Mouse (Mus musculus) liver, embryonic 13.5 days (tissue): ENCODE data around the gene Dock8. TPM values are rescaled to one million over a fixed set of nuclear protein-coding genes. Genes with fewer than 3 reads are reported as not detected.

Source experiments
- ATAC-seq: fragments of 200-750 bp; cut with Nextera tagmentation; 2 replicates; pipeline ENCODE4 v1.8.0; 2017; ENCODE audit warnings: low read depth, mild to moderate bottlenecking, moderate number of reproducible peaks, moderate library complexity
- DNase-seq: peaks from one replicate; pipeline ENCODE4 v3.0.0; 2022
- H3K27ac ChIP-seq: fragments of 300-500 bp; sonication (generic); 2 replicates; pipeline ENCODE4 v1.5.1; 2015; ENCODE audit warnings: moderate library complexity, mild to moderate bottlenecking, inconsistent platforms
- H3K27me3 ChIP-seq: fragments of 300-500 bp; sonication (generic); 2 replicates; pipeline ENCODE4 v1.6.1; 2015; ENCODE audit warnings: mild to moderate bottlenecking, inconsistent platforms
- H3K36me3 ChIP-seq: fragments of 300-500 bp; sonication (generic); 2 replicates; pipeline ENCODE4 v1.6.1; 2015; ENCODE audit warnings: mild to moderate bottlenecking, inconsistent platforms
- H3K4me1 ChIP-seq: fragments of 300-500 bp; sonication (generic); replicated peaks from 2 replicates; pipeline ENCODE4 v1.6.1; 2015; ENCODE audit warnings: inconsistent platforms
- H3K4me2 ChIP-seq: fragments of 300-500 bp; sonication (generic); 2 replicates; pipeline ENCODE4 v1.6.1; 2015; ENCODE audit warnings: inconsistent platforms, mild to moderate bottlenecking, moderate library complexity
- H3K4me3 ChIP-seq: fragments of 300-500 bp; sonication (generic); replicated peaks from 2 replicates; pipeline ENCODE4 v1.5.1; 2015; ENCODE audit warnings: mild to moderate bottlenecking, inconsistent platforms
- H3K9ac ChIP-seq: fragments of 300-500 bp; sonication (generic); 2 replicates; pipeline ENCODE4 v1.6.1; 2015; ENCODE audit warnings: mild to moderate bottlenecking, inconsistent platforms
- H3K9me3 ChIP-seq: fragments of 300-500 bp; sonication (generic); replicated peaks from 2 replicates; pipeline ENCODE4 v1.6.1; 2016; ENCODE audit warnings: inconsistent platforms
- WGBS: fragments of 180-500 bp; shearing (Covaris S2); methylation state at CpG from one replicate; pipeline ENCODE4 v1.1.7; 2015; ENCODE audit not compliant: insufficient replicate concordance; 5-methylcytosine and 5-hydroxymethylcytosine counted together
- polyA plus RNA-seq: library from polyadenylated mRNA; unstranded; fragments of >200 nt; fragmentation: Nextera tagmentation; extraction: Ambion mirVana; gene quantifications from 2 replicates; pipeline ENCODE4 v1.2.1, GENCODE M21; 2015

Dock8 gene
- polyA plus RNA-seq, 1 experiment from 2014 or later = 6.7 TPM

DNA sequence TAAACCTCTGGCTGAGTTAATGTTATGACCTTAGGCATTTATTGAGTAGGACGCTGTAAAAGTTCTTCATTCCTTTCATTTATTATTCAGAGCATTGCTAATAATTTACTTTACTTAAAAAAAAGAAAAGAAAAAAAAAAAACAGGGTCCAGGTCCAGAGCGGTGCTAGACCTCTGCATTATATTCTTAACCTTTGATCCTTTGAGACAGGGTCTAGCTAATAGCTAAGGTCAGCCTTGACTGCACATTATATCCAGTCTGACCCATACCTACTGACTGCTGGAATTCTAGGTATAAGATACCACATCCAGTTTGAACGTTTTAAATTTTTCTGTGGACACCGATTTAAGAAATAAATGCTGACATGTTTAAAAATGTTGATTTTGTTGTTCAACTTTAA lies 16.3 kb upstream of the Dock8 start:
- DNase-seq (no peak), ATAC-seq (no peak)
- Histone ChIP-seq H3K36me3 (no peaks in the 10 kb centered on the region), H3K9me3 (no peaks in the 10 kb centered on the region), H3K4me1 (peaks cover 23% of the 10 kb centered on the region), H3K27me3 (no peaks in the 10 kb centered on the region), H3K4me3 (no peak overlapping the region), H3K27ac (no peak overlapping the region), H3K4me2 (no peak overlapping the region), H3K9ac (no peak overlapping the region)
- WGBS = 68% methylated on average over 4 of the region's 4 CpGs

GRCm38 (mm10) chr19:24983857-24984498 lies 15.4 kb upstream of the Dock8 start:
- peaks cover 18% of the 10 kb centered on the region for H3K4me1 ChIP-seq
- H3K9me3 ChIP-seq = no peaks in the 10 kb centered on the region
- no peaks in the 10 kb centered on the region for H3K27me3 ChIP-seq
- WGBS = 56% methylated on average over 7 of the region's 7 CpGs
- no peak overlapping the region for H3K4me3 ChIP-seq
- no peak overlapping the region for H3K4me2 ChIP-seq
- DNase-seq (no peak), ATAC-seq (no peak)
- H3K36me3 ChIP-seq = no peaks in the 10 kb centered on the region
- no peak overlapping the region for H3K9ac ChIP-seq
- H3K27ac ChIP-seq = no peak overlapping the region

DNA sequence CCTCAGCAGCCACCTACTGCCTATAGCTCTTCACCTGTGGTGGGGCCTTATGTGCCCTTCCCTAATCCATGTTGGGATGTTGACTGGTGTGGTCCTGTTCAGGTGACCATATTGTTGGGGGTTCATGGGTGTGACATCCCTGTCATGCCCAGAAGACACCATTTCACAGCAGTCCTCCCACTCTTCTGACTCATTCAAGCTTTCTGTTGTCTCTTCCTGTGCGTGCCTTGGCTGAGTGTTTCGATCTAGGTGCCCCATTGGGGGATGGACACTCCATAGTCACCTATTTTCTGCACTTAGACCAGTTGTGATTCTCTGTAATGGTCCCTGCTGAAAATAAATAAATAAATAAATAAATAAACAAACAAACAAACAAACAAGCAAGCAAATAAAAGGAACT lies 14.3 kb upstream of the Dock8 start:
- no peaks in the 10 kb centered on the region for H3K27me3 ChIP-seq
- peaks cover 14% of the 10 kb centered on the region for H3K4me1 ChIP-seq
- no peak overlapping the region for H3K4me3 ChIP-seq
- ATAC-seq = no peak
- no peaks in the 10 kb centered on the region for H3K36me3 ChIP-seq
- H3K27ac ChIP-seq = no peak overlapping the region
- no peaks in the 10 kb centered on the region for H3K9me3 ChIP-seq
- DNase-seq = no peak
- H3K9ac ChIP-seq = no peak overlapping the region
- 75% methylated on average over 2 of the region's 2 CpGs for WGBS
- H3K4me2 ChIP-seq = no peak overlapping the region

GRCm38 (mm10) chr19:24987355-24987754 lies 12.0 kb upstream of the Dock8 start:
- H3K4me3 ChIP-seq = no peak overlapping the region
- no peak overlapping the region for H3K27ac ChIP-seq
- H3K36me3 ChIP-seq = no peaks in the 10 kb centered on the region
- ATAC-seq = no peak
- 29% methylated on average over 4 of the region's 4 CpGs for WGBS
- H3K9me3 ChIP-seq = no peaks in the 10 kb centered on the region
- H3K9ac ChIP-seq = no peak overlapping the region
- H3K27me3 ChIP-seq = no peaks in the 10 kb centered on the region
- no peak for DNase-seq
- H3K4me1 ChIP-seq = peaks cover 16% of the 10 kb centered on the region
- H3K4me2 ChIP-seq = no peak overlapping the region

DNA sequence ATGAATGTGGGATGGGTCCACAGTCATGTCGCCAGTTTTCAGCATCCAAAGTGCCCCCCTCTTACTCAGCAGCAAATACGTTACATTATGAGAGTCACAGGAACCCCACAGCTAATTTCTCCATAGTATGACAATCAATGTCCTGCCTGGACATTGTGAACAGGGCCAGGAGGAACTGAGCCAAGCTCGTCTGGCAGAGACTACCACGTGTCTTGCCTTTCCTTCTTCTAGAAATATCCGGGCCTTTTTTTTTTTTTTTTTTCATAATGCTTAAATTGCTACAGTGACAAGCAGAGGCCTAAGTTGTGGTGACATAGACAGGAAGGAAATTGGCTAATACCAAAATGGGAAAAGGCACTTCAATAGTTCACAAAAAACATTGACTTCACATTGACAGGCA lies 10.5 kb upstream of the Dock8 start:
- H3K4me3 ChIP-seq = no peak overlapping the region
- DNase-seq = no peak
- no peak overlapping the region for H3K9ac ChIP-seq
- no peak overlapping the region for H3K27ac ChIP-seq
- H3K27me3 ChIP-seq = no peaks in the 10 kb centered on the region
- H3K9me3 ChIP-seq = no peaks in the 10 kb centered on the region
- H3K4me1 ChIP-seq = peaks cover 16% of the 10 kb centered on the region
- H3K36me3 ChIP-seq = no peaks in the 10 kb centered on the region
- H3K4me2 ChIP-seq = no peak overlapping the region
- ATAC-seq = no peak; the same call in 1 of the 2 replicates
- 40% methylated on average over 5 of the region's 5 CpGs for WGBS

DNA sequence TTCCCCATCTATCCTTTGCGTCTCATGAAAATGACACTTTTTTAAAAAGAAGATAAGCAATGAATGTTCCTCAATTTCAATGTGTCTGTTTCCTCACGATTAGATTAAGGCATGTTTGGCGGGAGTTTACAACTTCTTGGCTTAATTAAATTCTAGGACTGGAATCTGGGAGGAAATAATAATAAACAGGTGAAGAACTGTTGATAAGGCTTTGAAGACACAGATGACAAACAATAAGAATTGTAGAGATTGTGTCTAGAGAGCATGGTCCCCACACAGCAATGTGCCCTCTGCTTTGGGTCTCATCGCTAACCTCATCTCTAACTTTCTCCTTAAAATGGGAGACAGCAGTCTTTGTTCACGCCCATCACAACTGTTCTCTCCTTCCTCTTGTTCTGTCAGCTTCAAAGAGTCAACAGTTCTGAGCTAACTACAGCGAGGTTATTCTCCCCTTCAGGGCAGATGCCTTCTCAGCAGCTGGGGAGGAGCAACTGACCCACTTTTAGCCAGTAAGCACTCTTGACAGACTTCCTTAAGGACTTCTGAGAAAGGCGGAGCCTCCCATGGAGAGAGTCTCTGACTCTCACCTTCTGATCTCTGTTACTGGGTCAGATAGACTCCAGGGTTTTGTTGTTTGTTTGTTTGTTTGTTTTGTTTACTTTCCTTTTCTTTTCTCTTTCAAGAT lies 9.1 kb upstream of the Dock8 start:
- Histone ChIP-seq H3K9me3 (no peaks in the 10 kb centered on the region), H3K4me2 (peak overlapping the region; percentile 45), H3K36me3 (no peaks in the 10 kb centered on the region), H3K4me1 (peaks cover 19% of the 10 kb centered on the region), H3K27ac (peak overlapping the region; percentile 63), H3K4me3 (0 out of 2 replicates have a peak overlapping the region, but pooled peaks have one; percentile 12), H3K9ac (no peak overlapping the region), H3K27me3 (no peaks in the 10 kb centered on the region)
- ATAC-seq (peak; percentile 67), DNase-seq (no peak)
- WGBS = 19% methylated on average over 7 of the region's 7 CpGs

- Histone ChIP-seq H3K9me3 (no peaks in the 10 kb centered on the region), H3K9ac (no peak overlapping the region), H3K36me3 (no peaks in the 10 kb centered on the region), H3K4me2 (no peak overlapping the region), H3K27ac (no peak overlapping the region), H3K27me3 (no peaks in the 10 kb centered on the region), H3K4me3 (no peak overlapping the region), H3K4me1 (peaks cover 42% of the 10 kb centered on the region)
- 56% methylated on average over 6 of the region's 6 CpGs for WGBS
- DNase-seq (no peak), ATAC-seq (no peak)
Measured at GRCm38 (mm10) chr19:24993526-24993925, 5.8 kb upstream of the Dock8 start.

DNA sequence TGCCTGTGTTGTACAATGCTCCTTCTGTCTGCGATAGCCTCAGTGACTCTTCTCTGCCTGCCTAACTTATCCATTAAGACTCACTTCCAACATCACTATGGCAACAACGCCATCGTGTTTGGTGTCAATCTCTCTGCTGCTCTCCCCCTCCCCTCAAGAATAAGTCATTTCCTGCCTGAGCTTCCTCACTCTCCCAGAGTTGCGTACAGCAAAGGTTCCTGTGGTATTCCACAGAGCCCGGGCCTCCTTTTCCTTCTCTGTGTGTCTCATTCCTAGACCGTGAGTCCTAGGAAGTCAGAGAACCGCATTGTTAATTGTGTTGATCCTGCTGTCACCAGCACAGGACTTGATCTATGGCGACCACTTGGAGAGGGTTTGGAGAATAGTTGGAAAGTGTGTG lies 4.4 kb upstream of the Dock8 start:
- H3K27ac ChIP-seq = no peak overlapping the region
- H3K9ac ChIP-seq = no peak overlapping the region
- DNase-seq (no peak), ATAC-seq (no peak)
- no peak overlapping the region for H3K4me2 ChIP-seq
- WGBS = 20% methylated on average over 8 of the region's 8 CpGs
- H3K9me3 ChIP-seq = no peaks in the 10 kb centered on the region
- H3K4me3 ChIP-seq = no peak overlapping the region
- peaks cover 41% of the 10 kb centered on the region for H3K4me1 ChIP-seq
- H3K27me3 ChIP-seq = no peaks in the 10 kb centered on the region
- H3K36me3 ChIP-seq = no peaks in the 10 kb centered on the region

GRCm38 (mm10) chr19:24996815-24997704 lies 2.3 kb upstream of the Dock8 start:
- H3K4me1 ChIP-seq = peaks cover 45% of the 10 kb centered on the region
- 32% methylated on average over 12 of the region's 12 CpGs for WGBS
- no peaks in the 10 kb centered on the region for H3K36me3 ChIP-seq
- no peak overlapping the region for H3K9ac ChIP-seq
- ATAC-seq (no peak), DNase-seq (no peak)
- H3K27me3 ChIP-seq = no peaks in the 10 kb centered on the region
- H3K4me2 ChIP-seq = no peak overlapping the region
- no peaks in the 10 kb centered on the region for H3K9me3 ChIP-seq
- peak overlapping the region; percentile 30; the same call in 1 of the 2 replicates for H3K27ac ChIP-seq
- H3K4me3 ChIP-seq = no peak overlapping the region

DNA sequence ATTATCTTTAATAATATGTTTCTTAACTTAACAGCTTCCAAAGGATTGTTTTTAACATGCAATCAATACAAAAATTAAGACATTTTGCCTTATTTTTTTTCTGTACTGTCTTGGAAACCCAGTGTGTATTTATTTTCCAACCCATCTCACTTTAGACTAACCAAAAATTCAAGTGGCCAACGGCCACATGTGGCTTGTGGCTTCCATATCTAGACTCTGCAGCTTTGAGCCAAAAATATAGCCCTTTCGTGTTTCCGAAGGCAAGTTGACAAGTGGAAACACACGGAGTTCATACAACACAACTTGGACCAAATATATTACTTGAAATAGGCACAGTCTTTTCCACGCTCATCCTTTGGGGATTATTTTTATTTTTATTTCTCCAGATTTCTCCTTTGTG lies 773 bp upstream of the Dock8 start:
- H3K4me3 ChIP-seq = peak overlapping the region; percentile 76
- H3K36me3 ChIP-seq = no peaks in the 10 kb centered on the region
- peaks cover 57% of the 10 kb centered on the region for H3K4me1 ChIP-seq
- peak overlapping the region; percentile 82; the same call in 1 of the 2 replicates for H3K9ac ChIP-seq
- ATAC-seq = no peak
- DNase-seq = no peak
- peak overlapping the region; percentile 82 for H3K27ac ChIP-seq
- peak overlapping the region; percentile 87 for H3K4me2 ChIP-seq
- WGBS = 11% methylated on average over 5 of the region's 5 CpGs
- H3K9me3 ChIP-seq = no peaks in the 10 kb centered on the region
- H3K27me3 ChIP-seq = no peaks in the 10 kb centered on the region

DNA sequence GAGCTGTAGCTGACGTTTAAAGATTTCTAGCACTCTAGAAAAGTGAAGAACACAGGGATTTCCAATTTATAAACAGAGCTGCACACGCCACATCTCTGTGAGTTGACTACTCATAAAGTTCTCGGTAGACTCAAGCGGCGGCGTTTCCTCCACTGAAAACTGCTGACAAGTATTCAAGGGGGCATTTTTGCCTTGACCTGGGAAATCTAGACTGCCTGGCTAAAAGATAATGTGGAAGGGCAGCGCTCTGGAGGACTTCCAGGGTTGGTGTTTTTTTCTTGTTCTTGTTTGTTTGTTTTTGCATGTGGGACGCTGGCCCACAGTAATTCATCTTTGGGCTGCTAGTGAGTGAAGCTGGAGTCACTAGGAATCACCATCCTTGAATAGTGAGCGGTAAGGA lies 819 bp downstream of the Dock8 start:
- H3K27ac ChIP-seq = peak overlapping the region; percentile 82
- H3K9ac ChIP-seq = peak overlapping the region; percentile 82
- no peaks in the 10 kb centered on the region for H3K36me3 ChIP-seq
- DNase-seq (no peak), ATAC-seq (no peak)
- peak overlapping the region; percentile 76 for H3K4me3 ChIP-seq
- peak overlapping the region; percentile 87 for H3K4me2 ChIP-seq
- H3K9me3 ChIP-seq = no peaks in the 10 kb centered on the region
- H3K27me3 ChIP-seq = no peaks in the 10 kb centered on the region
- WGBS = 3% methylated on average over 9 of the region's 9 CpGs
- H3K4me1 ChIP-seq = peaks cover 64% of the 10 kb centered on the region
